Mouse (Mus musculus) heart, postnatal 14 days (tissue): ENCODE measurements around the gene Mblac1. TPM values are rescaled to one million over a fixed set of nuclear protein-coding genes. Genes with fewer than 3 reads are reported as not detected.
A peak's percentile ranks its signal among the peaks of the same experiment; 100 is the strongest.

ENCODE experiments used
- DNase-seq, 2 experiments: peaks; one replicate each; pipeline ENCODE4 v3.0.0; 2021 to 2022
- intact Hi-C: fragments of 180-260 bp; cut with DNase I; formaldehyde crosslinking; loops from one replicate; pipeline ENCODE4 v1.15.1; 2025
- long read RNA-seq, 2 experiments: library from polyadenylated mRNA; stranded (forward); transcript quantifications; one replicate each; pipeline ENCODE4 v2.0.0; 2021
- total RNA-seq, 2 experiments: library from RNA; stranded (reverse); gene quantifications; 2 replicates each; pipeline ENCODE4 v1.2.3; 2021

The Mblac1 gene
- total RNA-seq, result 1 to 10 TPM; 2.7 to 3.2 TPM
- long read RNA-seq, experiment 1, partial matches to known transcripts, result 0 of 2 reads
- long read RNA-seq, experiment 1, other reads (novel, unspliced or antisense), result 0 of 2 reads
- long read RNA-seq, experiment 2, partial matches to known transcripts, result 0 of 2 reads
- long read RNA-seq, experiment 2, other reads (novel, unspliced or antisense), result 0 of 2 reads

- intact Hi-C loops, result no loop called here
These were observed at the start of gene Mblac1 for GRCm38 (mm10) chr5:138193771-138194727. TSS of gene Mblac1 (plus strand) at chr5:138194314.

GRCm38 (mm10) chr5:138154390-138154789, 39.7 kb upstream of the Mblac1 start:
- intact Hi-C loops, result loop anchor here (10.0 kb wide), 1 partner anchor 370 kb away; the partner anchor contains the start of genes Mepce and Zcwpw1
- DNase-seq, result no peak

More at GRCm38 (mm10) chr5:138193771-138194727, at the start of gene Mblac1:
- DNase-seq, result peak; percentile 85 to 86

- DNase-seq, result peak; percentile 83 to 87
- intact Hi-C loops, result loop anchor here (5.0 to 10.0 kb wide), 2 partner anchors 268 to 371 kb away; partner anchors contain the start of genes Mepce and Zcwpw1
These were observed 38.6 kb upstream of the Mblac1 start, which contains the start of gene Zfp113 for GRCm38 (mm10) chr5:138155443-138155976. TSS of gene Zfp113 (minus strand) at chr5:138155744.

- DNase-seq, result no peak
- intact Hi-C loops, result no loop called here
These were observed 33.8 kb upstream of the Mblac1 start for GRCm38 (mm10) chr5:138160224-138160762.

- DNase-seq, result peak; percentile 93 to 97
- intact Hi-C loops, result no loop called here
These were observed 33.1 kb upstream of the Mblac1 start, which contains the start of gene Cops6 for GRCm38 (mm10) chr5:138160842-138161665. TSS of gene Cops6 (plus strand) at chr5:138161071.

GRCm38 (mm10) chr5:138163046-138163445, 31.1 kb upstream of the Mblac1 start:
- intact Hi-C loops, result no loop called here
- no peak for DNase-seq

- no peak for DNase-seq
- intact Hi-C loops, result no loop called here
These were observed 30.5 kb upstream of the Mblac1 start for GRCm38 (mm10) chr5:138163610-138164009.

GRCm38 (mm10) chr5:138165594-138165993, 28.5 kb upstream of the Mblac1 start:
- intact Hi-C loops, result no loop called here
- DNase-seq, result no peak

GRCm38 (mm10) chr5:138170936-138171561, 23.1 kb upstream of the Mblac1 start:
- peak; percentile 97 to 98 for DNase-seq
- intact Hi-C loops, result no loop called here

- intact Hi-C loops, result no loop called here
- peak; percentile 97 to 98 for DNase-seq
These were observed 22.2 kb upstream of the Mblac1 start, which contains the start of the genes Ap4m1 and Mcm7 for GRCm38 (mm10) chr5:138171695-138172491. TSS of gene Ap4m1 (plus strand) at chr5:138172002. TSS of gene Mcm7 (minus strand) at chr5:138172422.

GRCm38 (mm10) chr5:138173217-138173616, 20.9 kb upstream of the Mblac1 start:
- intact Hi-C loops, result no loop called here
- DNase-seq, result no peak

- DNase-seq, result peak; percentile 84 to 87
- intact Hi-C loops, result loop anchor here (5.0 kb wide), 1 partner anchor 1065 kb away; the partner anchor contains the start of gene Get4
These were observed 7.0 kb upstream of the Mblac1 start, which contains the start of the genes Taf6 and Cnpy4 for GRCm38 (mm10) chr5:138186950-138187638. TSS of gene Taf6 (minus strand) at chr5:138187451. TSS of gene Cnpy4 (plus strand) at chr5:138187485.

- intact Hi-C loops, result loop anchor here (5.0 kb wide), 1 partner anchor 1065 kb away; the partner anchor contains the start of gene Get4
- DNase-seq, result peak; percentile 54 to 70
These were observed 6.3 kb upstream of the Mblac1 start for GRCm38 (mm10) chr5:138187661-138188306.

GRCm38 (mm10) chr5:138194755-138195345, 736 bp downstream of the Mblac1 start:
- intact Hi-C loops, result no loop called here
- peak; percentile 31 to 36 for DNase-seq

- DNase-seq, result no peak
- intact Hi-C loops, result no loop called here
These were observed 1.3 kb downstream of the Mblac1 start for GRCm38 (mm10) chr5:138195463-138195862.

- intact Hi-C loops, result no loop called here
- no peak for DNase-seq
These were observed 5.5 kb downstream of the Mblac1 start for GRCm38 (mm10) chr5:138199576-138199975.
